Mouse (Mus musculus) Muller cell, postnatal 12 days (primary cell): ENCODE measurements around the gene Il24.

Source experiments
- DNase-seq: peaks from one replicate; pipeline ENCODE4 v3.0.0-alpha.2; 2015; ENCODE audit errors: inconsistent ontology term

Il24 gene

GRCm38 (mm10) chr1:130854819-130855218 lies 32.4 kb downstream of the Il24 start:
- DNase-seq: no peak

DNA sequence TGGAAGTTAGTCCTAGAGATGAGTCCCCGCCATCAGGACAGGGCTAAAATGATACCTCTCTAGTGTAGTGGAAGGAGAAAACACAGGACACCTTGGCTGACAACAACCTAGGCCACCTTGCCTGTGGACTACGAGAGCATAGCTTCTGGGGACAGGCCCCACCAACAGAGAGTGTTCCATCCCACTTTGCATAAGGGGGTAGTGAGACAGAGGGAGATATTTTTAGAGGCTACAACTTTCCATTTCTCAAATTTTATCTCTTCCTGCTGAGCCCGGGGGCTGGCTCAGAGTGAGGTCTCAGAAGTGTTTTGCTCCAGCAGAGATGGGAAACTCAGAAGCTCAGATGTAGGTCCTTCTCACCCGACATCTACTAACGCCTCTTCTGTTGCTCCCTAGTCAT lies 36.8 kb downstream of the Il24 start:
- no peak for DNase-seq

DNA sequence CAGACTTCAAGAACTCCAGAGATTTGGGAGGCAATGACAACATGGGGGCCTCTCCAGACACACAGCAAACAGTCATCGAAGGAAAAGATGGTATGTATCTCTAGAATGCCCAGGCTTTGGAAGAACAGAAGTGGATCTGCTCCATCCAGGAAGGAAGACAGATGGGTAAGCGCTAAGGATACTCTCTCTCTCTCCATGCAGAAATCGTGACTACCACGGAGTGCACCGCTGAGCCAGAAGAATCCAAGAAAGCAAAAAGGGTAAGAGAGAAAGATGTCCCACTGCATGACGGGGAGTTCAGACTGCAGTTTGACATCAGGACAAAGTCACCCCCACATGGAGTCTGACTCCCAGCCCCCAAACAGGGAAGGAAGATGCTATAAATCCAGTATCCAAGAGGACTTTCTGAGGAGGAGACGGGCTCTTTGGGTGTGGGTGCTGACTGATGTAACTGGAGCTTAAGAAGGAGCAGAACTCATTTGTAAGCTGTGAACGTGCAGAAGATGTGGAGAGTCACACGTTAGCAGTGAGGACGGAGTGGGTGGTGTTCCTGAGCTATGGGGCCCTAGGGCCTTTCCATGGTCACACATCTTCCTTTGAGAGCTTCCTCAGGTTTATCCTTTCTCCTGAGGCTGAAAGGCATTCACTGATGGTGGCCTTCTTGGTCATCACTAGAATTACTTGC lies 37.6 kb downstream of the Il24 start:
- no peak for DNase-seq

DNA sequence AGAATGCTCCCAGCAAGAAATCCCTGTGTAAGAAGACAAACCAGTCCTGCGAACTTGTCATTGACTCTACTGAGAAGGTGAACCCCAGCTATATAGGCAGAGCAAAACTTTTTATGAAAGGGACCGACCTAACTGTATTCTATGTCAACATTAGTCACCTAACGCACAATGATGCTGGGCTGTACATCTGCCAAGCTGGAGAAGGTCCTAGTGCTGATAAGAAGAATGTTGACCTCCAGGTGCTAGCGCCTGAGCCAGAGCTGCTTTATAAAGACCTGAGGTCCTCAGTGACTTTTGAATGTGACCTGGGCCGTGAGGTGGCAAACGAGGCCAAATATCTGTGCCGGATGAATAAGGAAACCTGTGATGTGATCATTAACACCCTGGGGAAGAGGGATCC lies 42.7 kb downstream of the Il24 start:
- DNase-seq: no peak

- DNase-seq: no peak
Measured at GRCm38 (mm10) chr1:130841621-130842020, 45.6 kb downstream of the Il24 start.

DNA sequence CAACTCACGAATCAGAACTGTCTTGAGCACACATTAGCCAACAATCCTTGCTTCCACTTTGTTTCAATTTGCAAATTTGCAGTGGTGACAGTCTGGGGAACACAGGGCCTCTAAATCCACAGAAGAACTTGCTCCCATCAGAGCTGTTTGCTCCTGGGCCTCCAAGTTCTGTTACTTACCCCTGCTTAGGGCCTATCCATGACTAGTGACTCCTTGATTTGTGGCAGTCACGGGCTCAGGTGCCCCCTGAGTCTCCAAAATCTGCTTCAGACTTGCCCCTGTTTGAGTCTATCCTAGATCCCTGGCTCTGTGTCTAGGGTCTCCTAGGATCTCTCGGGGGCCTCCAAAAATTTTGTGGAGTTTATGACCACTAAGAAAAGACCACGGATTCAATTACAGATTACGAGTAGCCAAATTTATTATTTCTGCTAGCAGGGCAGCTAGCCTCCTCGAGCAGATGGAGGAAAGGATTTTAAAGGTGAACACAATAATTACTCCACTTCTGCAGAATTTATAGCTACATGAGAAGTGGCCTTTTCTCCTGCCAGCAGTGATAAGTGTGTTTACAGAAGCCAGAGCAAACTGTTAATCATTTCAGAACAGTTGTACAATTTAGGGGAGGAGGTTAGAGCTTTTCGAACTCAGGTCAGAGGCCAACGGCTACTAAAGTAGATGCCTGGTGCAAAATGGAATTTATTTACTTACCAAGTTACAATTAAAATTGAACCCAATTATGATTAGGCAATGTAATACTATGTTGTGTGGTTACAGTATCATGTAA lies 46.5 kb downstream of the Il24 start:
- DNase-seq: no peak

DNA sequence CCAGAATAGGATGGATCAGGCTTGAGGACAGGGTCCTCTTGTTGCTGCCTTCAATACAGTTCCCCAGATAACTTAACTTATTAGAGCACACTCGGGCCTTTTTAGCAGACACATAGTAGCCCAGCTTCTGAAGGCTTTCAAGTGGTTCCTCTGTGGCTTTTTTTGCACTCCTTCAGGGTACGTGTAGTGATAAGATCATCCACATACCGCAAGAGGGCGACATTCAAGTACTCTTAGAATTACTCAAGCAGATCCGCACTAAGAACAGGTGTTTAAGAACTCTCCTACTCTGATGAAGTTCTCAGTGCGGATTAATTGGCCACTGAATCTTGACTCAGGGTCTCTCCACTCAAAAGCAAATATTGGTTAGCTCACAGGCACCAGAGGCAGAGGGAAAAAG lies 49.0 kb downstream of the Il24 start:
- no peak for DNase-seq

- peak; percentile 73 for DNase-seq
Measured at GRCm38 (mm10) chr1:130835161-130835936, 51.9 kb downstream of the Il24 start.

- DNase-seq: no peak
Measured at GRCm38 (mm10) chr1:130832230-130833149, 54.8 kb downstream of the Il24 start.
